Mouse (Mus musculus): ENCODE results near the gene Ecd.

- TF ChIP-seq MAFK (IDR thresholded peaks at IDR 0.05; ENCODE audit: insufficient read depth, low read depth, low read length) (no peak), ZC3H11A (IDR thresholded peaks at IDR 0.05; ENCODE audit: borderline replicate concordance, low read depth, low read length) (no peak), ZNF384 (IDR thresholded peaks at IDR 0.05; ENCODE audit: low read depth, low read length) (no peak), CHD2 (IDR thresholded peaks at IDR 0.05; ENCODE audit: low read depth, low read length) (no peak)
Measured at GRCm38 (mm10) chr14:20378313-20379061, 30.6 kb upstream of the Ecd start.

All from ES-E14 (cell line).